Mouse (Mus musculus): ENCODE results near the gene Sephs1. TPM values are rescaled to one million over a fixed set of nuclear protein-coding genes. Genes with fewer than 3 reads are reported as not detected.

The Sephs1 gene
- polyA plus RNA-seq, 1 experiment from 2014 or later = 34.3 TPM

- ATAC-seq (no peak), DNase-seq (ENCODE audit: low spot score) (no peak)
- TF ChIP-seq EP300 (IDR thresholded peaks at IDR 0.05) (no peak), CTCF (IDR thresholded peaks at IDR 0.05) (no peak)
- H3K9ac ChIP-seq (replicated peaks; ENCODE audit: low read depth) = no peak overlapping the region
- no peaks in the 10 kb centered on the region for H3K4me1 ChIP-seq (ENCODE audit: insufficient read depth, low read depth, low read length)
- no peaks in the 10 kb centered on the region for H3K9me3 ChIP-seq (ENCODE audit: low read length)
- H3K36me3 ChIP-seq (ENCODE audit: insufficient read depth, low read length) = no peaks in the 10 kb centered on the region
- no peaks in the 10 kb centered on the region for H3K27me3 ChIP-seq (replicated peaks; ENCODE audit: insufficient read depth, low read length)
- no peak overlapping the region for H3K4me2 ChIP-seq (replicated peaks; ENCODE audit: low read depth, low read length)
- no peak overlapping the region for H3K4me3 ChIP-seq (ENCODE audit: low read depth, low read length)
- H3K27ac ChIP-seq (ENCODE audit: low read length) = no peak overlapping the region
- 94% methylated on average over 2 of the region's 2 CpGs for WGBS
Observed at GRCm38 (mm10) chr2:4950986-4951385, 69.6 kb downstream of the Sephs1 start.

- 82% methylated on average over 6 of the region's 6 CpGs for WGBS
- H3K9ac ChIP-seq (replicated peaks; ENCODE audit: low read depth) = no peak overlapping the region
- no peak for ATAC-seq
- H3K27me3 ChIP-seq (replicated peaks; ENCODE audit: insufficient read depth, low read length) = no peaks in the 10 kb centered on the region
- TF ChIP-seq CTCF (IDR thresholded peaks at IDR 0.05) = no peak
- H3K27ac ChIP-seq (ENCODE audit: low read length) = no peak overlapping the region
- H3K9me3 ChIP-seq (ENCODE audit: low read length) = no peaks in the 10 kb centered on the region
- H3K4me3 ChIP-seq (ENCODE audit: low read depth, low read length) = no peak overlapping the region
- DNase-seq (ENCODE audit: low spot score) = no peak
- no peaks in the 10 kb centered on the region for H3K36me3 ChIP-seq (ENCODE audit: insufficient read depth, low read length)
- no peaks in the 10 kb centered on the region for H3K4me1 ChIP-seq (ENCODE audit: insufficient read depth, low read depth, low read length)
- H3K4me2 ChIP-seq (replicated peaks; ENCODE audit: low read depth, low read length) = no peak overlapping the region
Observed at GRCm38 (mm10) chr2:4954216-4954760, 72.9 kb downstream of the Sephs1 start.

GRCm38 (mm10) chr2:4958039-4958438 lies 76.7 kb downstream of the Sephs1 start:
- no peak overlapping the region for H3K27ac ChIP-seq (ENCODE audit: low read length)
- no peaks in the 10 kb centered on the region for H3K4me1 ChIP-seq (ENCODE audit: insufficient read depth, low read depth, low read length)
- peak; percentile 4 for DNase-seq (ENCODE audit: low spot score)
- H3K36me3 ChIP-seq (ENCODE audit: insufficient read depth, low read length) = no peaks in the 10 kb centered on the region
- 58% methylated on average over 12 of the region's 12 CpGs for WGBS
- no peak overlapping the region for H3K9ac ChIP-seq (replicated peaks; ENCODE audit: low read depth)
- TF ChIP-seq EP300 (IDR thresholded peaks at IDR 0.05) (no peak), CTCF (IDR thresholded peaks at IDR 0.05) (no peak)
- no peaks in the 10 kb centered on the region for H3K27me3 ChIP-seq (replicated peaks; ENCODE audit: insufficient read depth, low read length)
- ATAC-seq = peak; percentile 14; the same call in 1 of the 2 replicates
- H3K4me2 ChIP-seq (replicated peaks; ENCODE audit: low read depth, low read length) = no peak overlapping the region
- no peak overlapping the region for H3K4me3 ChIP-seq (ENCODE audit: low read depth, low read length)
- H3K9me3 ChIP-seq (ENCODE audit: low read length) = no peaks in the 10 kb centered on the region

Other genes starting within 250 kb of the Sephs1 start
- gene Prpf18, start 229.5 kb upstream of the Sephs1 start, polyA plus RNA-seq (2015; fragmentation: Nextera tagmentation; extraction: Ambion mirVana) = 39.2 and 46.5 TPM in 2 replicates
- gene Bend7, start 163.7 kb upstream of the Sephs1 start, polyA plus RNA-seq (2015; fragmentation: Nextera tagmentation; extraction: Ambion mirVana) = 31.9 and 35.7 TPM in 2 replicates
- 76.5 and 86.9 TPM in 2 replicates for gene Phyh, start 37.5 kb downstream of the Sephs1 start, polyA plus RNA-seq (2015; fragmentation: Nextera tagmentation; extraction: Ambion mirVana)
- gene Ucma, start 94.6 kb downstream of the Sephs1 start, polyA plus RNA-seq (2015; fragmentation: Nextera tagmentation; extraction: Ambion mirVana) = not detected in 2 replicates
- 2.0 and 2.1 TPM in 2 replicates for gene Mcm10, start 131.2 kb downstream of the Sephs1 start, polyA plus RNA-seq (2015; fragmentation: Nextera tagmentation; extraction: Ambion mirVana)
- gene Optn, start 182.5 kb downstream of the Sephs1 start, polyA plus RNA-seq (2015; fragmentation: Nextera tagmentation; extraction: Ambion mirVana) = 19.5 and 23.0 TPM in 2 replicates